Mouse (Mus musculus) spleen, postnatal 10 days (tissue): ENCODE results near the gene Pard3b.
A peak's percentile ranks its signal among the peaks of the same experiment; 100 is the strongest.

ENCODE experiments used
- DNase-seq, 2 experiments: peaks; one replicate each; pipeline ENCODE4 v3.0.0; 2021 to 2022; ENCODE audit warnings: low spot score in 2 of 2

Gene Pard3b

GRCm38 (mm10) chr1:62449193-62449875 is 810.7 kb downstream of the Pard3b start:
- no peak for DNase-seq

GRCm38 (mm10) chr1:62465536-62465935 is 826.9 kb downstream of the Pard3b start:
- DNase-seq, result no peak

- no peak for DNase-seq
Measured at GRCm38 (mm10) chr1:62466544-62466943, 827.9 kb downstream of the Pard3b start.

- DNase-seq, result peak in 1 of 2 experiments; percentile 22
Measured at GRCm38 (mm10) chr1:62483059-62483458, 844.4 kb downstream of the Pard3b start.

GRCm38 (mm10) chr1:62488871-62489270 is 850.2 kb downstream of the Pard3b start:
- DNase-seq, result no peak

- DNase-seq, result no peak
Measured at GRCm38 (mm10) chr1:62499146-62499545, 860.5 kb downstream of the Pard3b start.

GRCm38 (mm10) chr1:62510501-62510900 is 871.9 kb downstream of the Pard3b start:
- no peak for DNase-seq

- no peak for DNase-seq
Measured at GRCm38 (mm10) chr1:62511681-62512080, 873.1 kb downstream of the Pard3b start.

GRCm38 (mm10) chr1:62518621-62519213 is 880.1 kb downstream of the Pard3b start:
- DNase-seq, result no peak

- DNase-seq, result no peak
Measured at GRCm38 (mm10) chr1:62521368-62521767, 882.7 kb downstream of the Pard3b start.

- DNase-seq, result no peak
Measured at GRCm38 (mm10) chr1:62522761-62523160, 884.1 kb downstream of the Pard3b start.

GRCm38 (mm10) chr1:62527788-62528187 is 889.2 kb downstream of the Pard3b start:
- DNase-seq, result no peak

- no peak for DNase-seq
Measured at GRCm38 (mm10) chr1:62529941-62530340, 891.3 kb downstream of the Pard3b start.

- DNase-seq, result no peak
Measured at GRCm38 (mm10) chr1:62532426-62533126, 894.0 kb downstream of the Pard3b start.

- DNase-seq, result no peak
Measured at GRCm38 (mm10) chr1:62548953-62549352, 910.3 kb downstream of the Pard3b start.

GRCm38 (mm10) chr1:62550546-62550945 is 911.9 kb downstream of the Pard3b start:
- no peak for DNase-seq

- no peak for DNase-seq
Measured at GRCm38 (mm10) chr1:62551516-62551915, 912.9 kb downstream of the Pard3b start.

GRCm38 (mm10) chr1:62555838-62556237 is 917.2 kb downstream of the Pard3b start:
- DNase-seq, result no peak

- DNase-seq, result no peak
Measured at GRCm38 (mm10) chr1:62562987-62563386, 924.4 kb downstream of the Pard3b start.

GRCm38 (mm10) chr1:62564245-62565119 is 925.9 kb downstream of the Pard3b start:
- no peak for DNase-seq

- no peak for DNase-seq
Measured at GRCm38 (mm10) chr1:62565120-62565809, 926.6 kb downstream of the Pard3b start.
